Mouse (Mus musculus) testis, postnatal 10 days (tissue): Measurements from ENCODE around the gene Carhsp1.

ENCODE experiments used
- DNase-seq: peaks from one replicate; pipeline ENCODE4 v3.0.0; 2021; ENCODE audit warnings: low spot score

Carhsp1 gene

GRCm38 (mm10) chr16:8675559-8675958, 3.6 kb upstream of the Carhsp1 start:
- no peak for DNase-seq

- DNase-seq = peak; percentile 60
Observed at GRCm38 (mm10) chr16:8674165-8674564, 2.2 kb upstream of the Carhsp1 start.

- DNase-seq = no peak
Observed at GRCm38 (mm10) chr16:8673343-8673742, 1.4 kb upstream of the Carhsp1 start.

GRCm38 (mm10) chr16:8672811-8673210, 856 bp upstream of the Carhsp1 start:
- DNase-seq = no peak

- DNase-seq = no peak
Observed at GRCm38 (mm10) chr16:8672350-8672687, 364 bp upstream of the Carhsp1 start.

GRCm38 (mm10) chr16:8670041-8671035, 1.6 kb downstream of the Carhsp1 start:
- DNase-seq = peak; percentile 49

GRCm38 (mm10) chr16:8669432-8669831, 2.5 kb downstream of the Carhsp1 start:
- peak; percentile 61 for DNase-seq

GRCm38 (mm10) chr16:8668386-8668785, 3.6 kb downstream of the Carhsp1 start:
- DNase-seq = no peak

GRCm38 (mm10) chr16:8667814-8668213, 4.1 kb downstream of the Carhsp1 start:
- DNase-seq = peak; percentile 55

GRCm38 (mm10) chr16:8667261-8667660, 4.7 kb downstream of the Carhsp1 start:
- no peak for DNase-seq

GRCm38 (mm10) chr16:8666452-8666851, 5.5 kb downstream of the Carhsp1 start:
- DNase-seq = peak; percentile 50

- no peak for DNase-seq
Observed at GRCm38 (mm10) chr16:8665367-8665766, 6.6 kb downstream of the Carhsp1 start.

GRCm38 (mm10) chr16:8663606-8664539, 8.1 kb downstream of the Carhsp1 start:
- no peak for DNase-seq

GRCm38 (mm10) chr16:8663022-8663421, 8.9 kb downstream of the Carhsp1 start:
- DNase-seq = no peak

GRCm38 (mm10) chr16:8658764-8659163, 13.2 kb downstream of the Carhsp1 start:
- DNase-seq = peak; percentile 61

GRCm38 (mm10) chr16:8658349-8658748, 13.6 kb downstream of the Carhsp1 start:
- DNase-seq = no peak

GRCm38 (mm10) chr16:8656256-8656655, 15.7 kb downstream of the Carhsp1 start:
- DNase-seq = no peak

- no peak for DNase-seq
Observed at GRCm38 (mm10) chr16:8655599-8655998, 16.4 kb downstream of the Carhsp1 start.

GRCm38 (mm10) chr16:8655108-8655507, 16.8 kb downstream of the Carhsp1 start:
- DNase-seq = no peak

GRCm38 (mm10) chr16:8650007-8650406, 21.9 kb downstream of the Carhsp1 start:
- DNase-seq = no peak

GRCm38 (mm10) chr16:8645546-8645945, 26.4 kb downstream of the Carhsp1 start:
- DNase-seq = no peak

GRCm38 (mm10) chr16:8643855-8644254, 28.1 kb downstream of the Carhsp1 start:
- DNase-seq = peak; percentile 58
